Mouse (Mus musculus) heart, embryonic 16.5 days (tissue): Measurements from ENCODE around the gene Mlf2. TPM values are rescaled to one million over a fixed set of nuclear protein-coding genes. Genes with fewer than 3 reads are reported as not detected.

Source experiments
- ATAC-seq: fragments of 200-750 bp; cut with Nextera tagmentation; replicated peaks from 2 replicates; pipeline ENCODE4 v1.8.0; 2017; ENCODE audit warnings: moderate number of reproducible peaks; ENCODE audit not compliant: insufficient read depth, low FRiP score; ENCODE audit errors: extremely low read depth
- H3K27ac ChIP-seq: fragments of 300-500 bp; sonication (generic); 2 replicates; pipeline ENCODE4 v1.5.1; 2014; ENCODE audit warnings: mild to moderate bottlenecking, low read length, control low read depth, moderate library complexity
- H3K27me3 ChIP-seq: fragments of 300-500 bp; sonication (generic); 2 replicates; pipeline ENCODE4 v1.6.1; 2014; ENCODE audit warnings: low read length, mixed read lengths; ENCODE audit not compliant: control insufficient read depth, insufficient read depth
- H3K36me3 ChIP-seq: fragments of 300-500 bp; sonication (generic); 2 replicates; pipeline ENCODE4 v1.6.1; 2014; ENCODE audit not compliant: control insufficient read depth, insufficient read depth
- H3K4me1 ChIP-seq: fragments of 300-500 bp; sonication (generic); 2 replicates; pipeline ENCODE4 v1.6.1; 2014; ENCODE audit warnings: low read length, mixed read lengths; ENCODE audit not compliant: control insufficient read depth, insufficient read depth
- H3K4me2 ChIP-seq: fragments of 300-500 bp; sonication (generic); 2 replicates; pipeline ENCODE4 v1.6.1; 2014; ENCODE audit warnings: low read depth, mild to moderate bottlenecking, control low read depth, low read length
- H3K4me3 ChIP-seq: fragments of 300-500 bp; sonication (generic); 2 replicates; pipeline ENCODE4 v1.5.1; 2014; ENCODE audit warnings: mild to moderate bottlenecking, control low read depth, low read length
- H3K9ac ChIP-seq: fragments of 300-500 bp; sonication (generic); 2 replicates; pipeline ENCODE4 v1.6.1; 2014; ENCODE audit warnings: low read length, control low read depth
- H3K9me3 ChIP-seq: fragments of 300-500 bp; sonication (generic); replicated peaks from 2 replicates; pipeline ENCODE4 v1.6.1; 2016; ENCODE audit warnings: low read length; ENCODE audit not compliant: control insufficient read depth
- WGBS: fragments of 180-500 bp; shearing (Covaris S2); extraction: QIAGEN DNeasy Blood & Tissue Kit; methylation state at CpG from one replicate; pipeline ENCODE4 v1.1.7; 2014; 5-methylcytosine and 5-hydroxymethylcytosine counted together
- polyA plus RNA-seq: library from polyadenylated mRNA; unstranded; fragments of >200 nt; fragmentation: Nextera tagmentation; extraction: Ambion mirVana; gene quantifications from 2 replicates; pipeline ENCODE4 v1.2.1, GENCODE M21; 2015

Gene Mlf2
- polyA plus RNA-seq, 1 experiment from 2014 or later = 398 TPM

DNA sequence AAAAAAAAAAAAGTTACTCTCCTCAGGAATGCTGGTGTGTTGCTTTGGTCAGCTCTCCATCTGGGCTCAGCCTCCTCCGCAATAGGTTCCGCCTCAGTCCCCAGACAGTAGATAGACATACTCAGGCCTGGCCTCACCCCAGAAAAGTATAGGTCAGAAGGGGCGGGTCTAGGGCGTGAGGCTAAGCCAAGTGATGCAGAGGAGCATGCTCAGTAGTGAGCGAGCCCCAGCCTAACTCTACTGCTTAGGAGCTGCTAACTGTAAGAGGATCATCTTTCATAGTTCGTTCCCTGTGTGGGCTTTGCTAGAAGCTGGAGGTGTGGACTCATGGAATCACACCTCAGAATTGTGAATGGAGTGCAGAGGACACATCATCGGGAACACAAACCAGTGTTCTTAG, 7.4 kb downstream of the Mlf2 start:
- Histone ChIP-seq H3K4me3 (no peak overlapping the region), H3K27ac (no peak overlapping the region), H3K27me3 (no peaks in the 10 kb centered on the region), H3K9me3 (no peaks in the 10 kb centered on the region), H3K4me2 (no peak overlapping the region), H3K36me3 (peaks cover 37% of the 10 kb centered on the region), H3K9ac (no peak overlapping the region), H3K4me1 (no peaks in the 10 kb centered on the region)
- 90% methylated on average over 7 of the region's 7 CpGs for WGBS
- ATAC-seq = no peak

DNA sequence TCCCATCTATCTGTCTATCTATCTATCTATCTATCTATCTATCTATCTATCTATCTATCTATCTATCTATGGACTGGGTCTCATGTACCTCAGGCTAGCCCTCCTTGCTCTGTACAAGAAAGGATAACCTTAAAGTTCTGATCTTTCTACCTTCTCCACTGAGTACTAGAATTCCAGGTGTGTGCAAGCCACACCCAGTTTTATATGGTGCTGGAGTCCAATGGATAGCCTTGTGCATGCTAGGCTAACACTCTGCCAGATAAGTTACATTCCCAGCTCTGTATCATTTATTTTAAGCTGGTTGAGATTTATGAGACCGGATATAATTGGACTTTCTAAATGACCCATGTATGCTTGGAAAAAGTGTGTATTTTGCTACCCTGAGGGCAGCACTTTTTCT, 10.5 kb downstream of the Mlf2 start:
- H3K9me3 ChIP-seq = no peaks in the 10 kb centered on the region
- no peak overlapping the region for H3K4me3 ChIP-seq
- no peaks in the 10 kb centered on the region for H3K27me3 ChIP-seq
- no peaks in the 10 kb centered on the region for H3K4me1 ChIP-seq
- peaks cover 14% of the 10 kb centered on the region for H3K36me3 ChIP-seq
- H3K9ac ChIP-seq = no peak overlapping the region
- WGBS = 91% methylated on average over 1 of the region's 1 CpGs
- H3K27ac ChIP-seq = no peak overlapping the region
- H3K4me2 ChIP-seq = no peak overlapping the region
- no peak for ATAC-seq

DNA sequence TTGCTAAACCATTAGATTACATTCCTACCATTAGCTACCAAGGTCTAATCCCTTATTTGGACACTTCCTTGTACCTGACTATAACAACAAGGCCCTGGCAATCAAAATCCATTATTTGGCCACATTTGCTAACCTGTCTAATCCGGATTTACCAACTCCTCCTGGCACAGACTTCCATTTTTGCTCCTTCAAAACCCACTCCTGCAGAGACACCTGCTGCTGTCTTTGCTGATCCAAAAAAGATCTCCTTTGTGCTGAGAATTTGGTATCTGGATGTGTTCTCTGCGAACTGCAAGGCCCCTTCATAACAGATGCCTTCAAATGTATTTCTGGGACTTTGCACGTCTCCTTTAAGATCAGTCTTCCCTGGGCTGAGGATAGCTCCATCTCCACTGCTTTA, 12.3 kb downstream of the Mlf2 start:
- Histone ChIP-seq H3K9me3 (no peaks in the 10 kb centered on the region), H3K27ac (no peak overlapping the region), H3K9ac (no peak overlapping the region), H3K36me3 (peaks cover 4% of the 10 kb centered on the region; the same call in 1 of the 2 replicates), H3K4me3 (no peak overlapping the region), H3K4me1 (no peaks in the 10 kb centered on the region), H3K4me2 (no peak overlapping the region), H3K27me3 (no peaks in the 10 kb centered on the region)
- ATAC-seq = no peak
- WGBS = 86% methylated on average over 3 of the region's 3 CpGs

DNA sequence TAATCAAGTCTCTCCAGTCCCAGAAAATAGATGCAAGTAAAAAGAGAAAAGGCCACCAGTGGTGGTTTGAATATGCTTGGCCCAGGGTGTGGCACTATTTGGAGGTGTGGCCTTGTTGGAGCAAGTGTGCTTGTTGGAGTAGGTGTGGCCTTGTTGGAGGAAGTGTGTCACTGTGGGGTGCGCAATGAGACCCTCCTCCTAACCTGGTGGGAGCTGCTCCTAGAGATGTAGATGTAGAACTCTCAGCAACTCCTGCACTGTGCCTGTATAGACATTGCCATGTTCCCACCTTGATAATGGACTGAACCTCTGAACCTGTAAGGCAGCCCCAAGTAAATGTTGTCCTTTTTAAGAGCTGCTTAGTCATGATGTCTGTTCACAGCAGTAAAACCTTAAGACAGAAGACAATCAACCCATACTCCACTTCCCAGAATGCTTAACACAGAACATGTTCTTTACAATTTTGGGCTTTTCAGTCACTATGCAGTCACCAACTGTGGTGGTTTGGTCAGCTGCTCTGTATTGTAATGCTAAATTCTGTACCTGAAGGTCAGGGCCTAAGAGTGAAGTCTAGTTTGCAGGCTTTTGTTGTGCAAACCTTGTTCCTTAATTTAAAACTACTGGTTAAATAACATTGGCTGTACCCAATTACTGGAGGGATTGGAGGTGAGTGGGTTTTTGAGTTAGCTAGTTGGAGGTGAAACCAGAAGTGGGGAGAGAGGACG, 23.0 kb downstream of the Mlf2 start:
- no peak for ATAC-seq
- Histone ChIP-seq H3K4me3 (no peak overlapping the region), H3K27ac (no peak overlapping the region), H3K9ac (no peak overlapping the region), H3K36me3 (peaks cover 13% of the 10 kb centered on the region), H3K27me3 (no peaks in the 10 kb centered on the region), H3K4me1 (no peaks in the 10 kb centered on the region), H3K9me3 (no peaks in the 10 kb centered on the region), H3K4me2 (no peak overlapping the region)
- WGBS = 89% methylated on average over 2 of the region's 2 CpGs

DNA sequence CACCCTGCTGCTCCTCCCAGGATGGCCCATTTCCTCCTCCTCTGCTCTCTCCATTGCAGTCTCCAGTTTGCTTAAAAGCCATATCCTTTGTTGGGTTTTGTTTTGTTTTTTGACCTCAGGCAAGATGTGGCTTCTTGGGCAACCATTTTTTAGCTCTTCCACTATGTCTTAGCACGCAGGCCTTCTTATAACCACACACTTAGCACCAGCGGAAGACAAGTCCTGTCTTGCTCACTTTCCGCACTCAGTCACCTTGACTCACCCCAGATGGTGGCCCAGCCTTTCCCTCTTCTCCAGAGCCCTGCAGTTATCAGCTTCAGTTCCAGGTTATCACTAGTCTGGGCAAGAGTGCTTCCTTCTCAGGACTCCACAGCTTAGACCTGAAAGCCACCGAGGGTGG, 24.0 kb downstream of the Mlf2 start:
- H3K27me3 ChIP-seq = no peaks in the 10 kb centered on the region
- H3K4me1 ChIP-seq = no peaks in the 10 kb centered on the region
- no peak for ATAC-seq
- no peak overlapping the region for H3K4me2 ChIP-seq
- H3K9ac ChIP-seq = no peak overlapping the region
- no peaks in the 10 kb centered on the region for H3K9me3 ChIP-seq
- no peak overlapping the region for H3K4me3 ChIP-seq
- peaks cover 22% of the 10 kb centered on the region for H3K36me3 ChIP-seq
- H3K27ac ChIP-seq = no peak overlapping the region
- WGBS = 78% methylated on average over 4 of the region's 4 CpGs

DNA sequence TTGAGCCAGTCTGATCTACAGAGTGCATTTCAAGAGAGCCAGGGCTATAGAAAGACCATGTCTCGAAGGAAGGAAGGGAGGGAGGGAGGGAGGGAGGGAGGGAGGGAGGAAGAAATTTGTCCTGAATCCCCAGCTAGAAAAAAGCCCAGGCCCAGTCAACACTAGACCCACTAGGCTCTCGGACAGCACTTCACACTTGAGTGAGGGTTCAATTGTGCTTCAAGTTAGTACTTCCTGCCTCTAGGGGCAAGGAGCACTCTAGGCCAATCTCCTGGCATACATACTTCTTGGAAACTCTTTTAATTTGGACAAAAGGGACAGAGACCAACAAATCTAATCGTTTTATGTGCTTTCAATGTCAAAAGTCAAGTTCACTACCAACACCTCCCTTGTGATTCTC, 26.9 kb downstream of the Mlf2 start:
- no peak overlapping the region for H3K27ac ChIP-seq
- 81% methylated on average over 3 of the region's 3 CpGs for WGBS

DNA sequence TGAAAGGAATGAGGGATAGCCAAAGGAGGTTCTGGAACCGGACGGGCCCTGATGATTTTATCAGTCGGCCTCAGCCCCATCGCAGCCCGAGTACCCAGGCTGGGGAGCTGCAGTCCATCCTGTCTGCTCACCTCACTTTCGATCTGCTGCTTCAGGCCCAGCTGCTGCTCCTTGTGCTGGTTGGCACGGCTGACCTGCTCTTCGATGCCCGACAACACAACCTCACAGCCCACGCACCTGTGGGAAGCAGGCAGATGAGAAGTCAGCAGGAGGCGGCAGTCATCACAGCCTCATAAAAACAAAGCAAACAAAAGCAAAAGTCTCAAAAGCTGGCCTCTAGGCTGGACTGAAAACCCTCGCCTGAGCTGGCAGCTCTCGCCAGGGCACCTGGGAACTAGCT, 28.8 kb downstream of the Mlf2 start:
- no peak overlapping the region for H3K4me2 ChIP-seq
- H3K36me3 ChIP-seq = peaks cover 28% of the 10 kb centered on the region
- no peak for ATAC-seq
- no peak overlapping the region for H3K4me3 ChIP-seq
- no peaks in the 10 kb centered on the region for H3K9me3 ChIP-seq
- peaks cover 9% of the 10 kb centered on the region for H3K4me1 ChIP-seq
- no peaks in the 10 kb centered on the region for H3K27me3 ChIP-seq
- H3K27ac ChIP-seq = no peak overlapping the region
- 90% methylated on average over 13 of the region's 13 CpGs for WGBS
- no peak overlapping the region for H3K9ac ChIP-seq

More for the DNA sequence above, 26.9 kb downstream of the Mlf2 start:
- Histone ChIP-seq H3K36me3 (peaks cover 28% of the 10 kb centered on the region), H3K9me3 (no peaks in the 10 kb centered on the region), H3K9ac (no peak overlapping the region), H3K4me1 (no peaks in the 10 kb centered on the region), H3K4me2 (no peak overlapping the region), H3K4me3 (no peak overlapping the region), H3K27me3 (no peaks in the 10 kb centered on the region)
- ATAC-seq = no peak

DNA sequence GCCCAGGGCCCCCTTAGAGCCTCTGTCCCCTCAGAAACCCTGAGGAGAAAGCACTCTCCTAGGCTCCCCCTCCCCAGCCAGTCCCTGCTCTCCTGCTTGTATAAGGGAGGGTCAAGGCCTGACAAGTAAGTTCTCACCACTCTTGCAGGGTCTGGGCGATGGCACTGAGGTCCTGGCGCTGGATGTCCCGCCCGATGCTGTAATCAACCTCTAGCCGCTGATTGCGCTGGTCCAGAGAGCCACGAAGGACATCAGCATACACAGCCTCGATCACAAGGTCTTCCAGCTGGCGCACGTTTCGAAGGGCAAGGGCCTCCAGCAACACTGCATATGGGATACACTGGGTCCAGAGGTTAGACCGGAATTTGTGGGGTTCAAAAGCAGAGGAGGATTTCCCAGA, 29.8 kb downstream of the Mlf2 start:
- no peak overlapping the region for H3K4me3 ChIP-seq
- no peak overlapping the region for H3K4me2 ChIP-seq
- peaks cover 28% of the 10 kb centered on the region for H3K36me3 ChIP-seq
- H3K4me1 ChIP-seq = peaks cover 10% of the 10 kb centered on the region
- H3K27ac ChIP-seq = no peak overlapping the region
- no peak overlapping the region for H3K9ac ChIP-seq
- H3K9me3 ChIP-seq = no peaks in the 10 kb centered on the region
- no peaks in the 10 kb centered on the region for H3K27me3 ChIP-seq
- 93% methylated on average over 12 of the region's 12 CpGs for WGBS
- no peak for ATAC-seq

DNA sequence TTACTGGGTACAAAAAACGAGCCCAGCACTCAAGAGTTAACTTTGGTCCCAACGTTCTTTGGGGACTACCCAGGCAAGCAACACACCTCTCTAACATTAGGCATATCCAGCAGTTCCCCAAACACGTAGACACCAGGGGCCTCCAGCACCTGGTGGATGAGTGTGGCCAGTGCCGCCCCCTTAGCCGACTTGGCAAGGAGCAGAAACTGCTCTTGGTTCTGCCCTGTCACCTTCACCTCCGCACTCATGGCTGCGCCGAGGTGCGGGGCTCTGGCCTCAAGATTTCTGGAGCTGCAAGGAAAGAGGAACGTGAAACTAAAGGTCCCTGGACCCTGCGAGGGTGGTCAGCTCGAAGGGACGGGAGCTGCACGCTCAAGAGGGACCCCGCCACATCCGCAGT, 33.5 kb downstream of the Mlf2 start:
- Histone ChIP-seq H3K9me3 (peaks cover 5% of the 10 kb centered on the region; the same call in 1 of the 2 replicates), H3K4me1 (peaks cover 16% of the 10 kb centered on the region), H3K27ac (peak overlapping the region; percentile 92), H3K36me3 (peaks cover 22% of the 10 kb centered on the region), H3K4me2 (peak overlapping the region; percentile 98), H3K27me3 (no peaks in the 10 kb centered on the region), H3K4me3 (peak overlapping the region; percentile 90), H3K9ac (peak overlapping the region; percentile 92)
- WGBS = 26% methylated on average over 16 of the region's 16 CpGs
- 0 out of 2 replicates have a peak, but pooled peaks have one; percentile 2 for ATAC-seq
